Mouse (Mus musculus): ENCODE measurements around the gene Crb2.

Crb2 gene

GRCm38 (mm10) chr2:37766027-37766761 is 9.9 kb upstream of the Crb2 start:
- peak; percentile 25 for DNase-seq (ENCODE audit: extremely low spot score)

- peak; percentile 40 for DNase-seq (ENCODE audit: extremely low spot score)
These were observed 8.9 kb upstream of the Crb2 start for GRCm38 (mm10) chr2:37767080-37767547.

GRCm38 (mm10) chr2:37767739-37768138 is 8.3 kb upstream of the Crb2 start:
- no peak for DNase-seq (ENCODE audit: extremely low spot score)

GRCm38 (mm10) chr2:37768903-37769302 is 7.1 kb upstream of the Crb2 start:
- no peak for DNase-seq (ENCODE audit: extremely low spot score)

- no peak for DNase-seq (ENCODE audit: extremely low spot score)
These were observed 6.3 kb upstream of the Crb2 start for GRCm38 (mm10) chr2:37769793-37770192.

- DNase-seq (ENCODE audit: extremely low spot score) = peak; percentile 93
These were observed 4.3 kb upstream of the Crb2 start for GRCm38 (mm10) chr2:37771618-37772285.

GRCm38 (mm10) chr2:37774571-37774970 is 1.5 kb upstream of the Crb2 start:
- DNase-seq (ENCODE audit: extremely low spot score) = peak; percentile 88

GRCm38 (mm10) chr2:37776611-37777411 is 762 bp downstream of the Crb2 start:
- DNase-seq (ENCODE audit: extremely low spot score) = peak; percentile 60

GRCm38 (mm10) chr2:37777958-37778720 is 2.1 kb downstream of the Crb2 start:
- peak; percentile 75 for DNase-seq (ENCODE audit: extremely low spot score)

- peak; percentile 89 for DNase-seq (ENCODE audit: extremely low spot score)
These were observed 4.4 kb downstream of the Crb2 start for GRCm38 (mm10) chr2:37780270-37780929.

- no peak for DNase-seq (ENCODE audit: extremely low spot score)
These were observed 5.4 kb downstream of the Crb2 start for GRCm38 (mm10) chr2:37781421-37781820.

GRCm38 (mm10) chr2:37782002-37782401 is 6.0 kb downstream of the Crb2 start:
- peak; percentile 68 for DNase-seq (ENCODE audit: extremely low spot score)

GRCm38 (mm10) chr2:37784473-37784872 is 8.4 kb downstream of the Crb2 start:
- DNase-seq (ENCODE audit: extremely low spot score) = no peak

- no peak for DNase-seq (ENCODE audit: extremely low spot score)
These were observed 10.4 kb downstream of the Crb2 start for GRCm38 (mm10) chr2:37786461-37786860.

- no peak for DNase-seq (ENCODE audit: extremely low spot score)
These were observed 12.3 kb downstream of the Crb2 start for GRCm38 (mm10) chr2:37788176-37788962.

- no peak for DNase-seq (ENCODE audit: extremely low spot score)
These were observed 13.0 kb downstream of the Crb2 start for GRCm38 (mm10) chr2:37789029-37789428.

GRCm38 (mm10) chr2:37789995-37790394 is 13.9 kb downstream of the Crb2 start:
- DNase-seq (ENCODE audit: extremely low spot score) = no peak

- DNase-seq (ENCODE audit: extremely low spot score) = no peak
These were observed 14.7 kb downstream of the Crb2 start for GRCm38 (mm10) chr2:37790738-37791137.

- no peak for DNase-seq (ENCODE audit: extremely low spot score)
These were observed 15.3 kb downstream of the Crb2 start for GRCm38 (mm10) chr2:37791340-37791739.

- DNase-seq (ENCODE audit: extremely low spot score) = no peak
These were observed 20.0 kb downstream of the Crb2 start for GRCm38 (mm10) chr2:37796021-37796420.
